Mouse (Mus musculus) embryonic fibroblast, embryonic 13.5 days (primary cell): ENCODE measurements around the gene Ppef2. TPM values are rescaled to one million over a fixed set of nuclear protein-coding genes. Genes with fewer than 3 reads are reported as not detected.

Experiments used
- H3K27ac ChIP-seq: 2 replicates; pipeline ENCODE4 v1.5.1; 2012; ENCODE audit warnings: low read length, control low read depth, inconsistent platforms; ENCODE audit not compliant: insufficient read depth
- H3K4me1 ChIP-seq: 2 replicates; pipeline ENCODE4 v1.6.1; 2011; ENCODE audit warnings: low read length; ENCODE audit not compliant: control insufficient read depth, insufficient read depth
- H3K4me3 ChIP-seq: 2 replicates; pipeline ENCODE4 v1.5.1; 2011; ENCODE audit warnings: mild to moderate bottlenecking, control low read depth, low read length; ENCODE audit not compliant: insufficient read depth
- CTCF ChIP-seq: IDR thresholded peaks from 2 replicates; pipeline ENCODE4 v1.5.1; 2011; ENCODE audit warnings: mild to moderate bottlenecking, control low read depth, low read length, moderate library complexity, borderline replicate concordance; ENCODE audit not compliant: insufficient read depth
- POLR2A ChIP-seq: IDR thresholded peaks from 2 replicates; pipeline ENCODE4 v1.6.1; 2011; ENCODE audit warnings: low read depth, mild to moderate bottlenecking, control low read depth, low read length, moderate library complexity
- polyA plus RNA-seq: library from polyadenylated mRNA; stranded (reverse); fragments of >200 nt; gene quantifications from 2 replicates; pipeline ENCODE4 v1.2.4, GENCODE M21; 2011; ENCODE audit warnings: low read depth; ENCODE audit not compliant: missing spikeins, insufficient read length

Ppef2 gene
- polyA plus RNA-seq, 1 experiment, result not detected

- no peak within 1 kb of the TSS for H3K27ac ChIP-seq
Observed at GRCm38 (mm10) chr5:92277437-92278394, 21.6 kb upstream of the Ppef2 start, which contains the start of gene Naaa. Naaa (minus strand) TSS chr5:92278170.

GRCm38 (mm10) chr5:92270496-92270895, 14.4 kb upstream of the Ppef2 start:
- Histone ChIP-seq H3K4me3 (no peak overlapping the region), H3K4me1 (no peaks in the 10 kb centered on the region), H3K27ac (no peak overlapping the region)
- TF ChIP-seq CTCF (no peak), POLR2A (no peak)

More at GRCm38 (mm10) chr5:92277437-92278394, 21.6 kb upstream of the Ppef2 start, which contains the start of gene Naaa:
- Histone ChIP-seq H3K4me1 (peaks cover 1% of the 10 kb centered on the region), H3K4me3 (peak within 1 kb of the TSS; percentile 67)
- 0 out of 2 replicates have a peak, but pooled peaks have one; percentile 22 for TF ChIP-seq CTCF
- peak; percentile 72 for TF ChIP-seq POLR2A

GRCm38 (mm10) chr5:92263761-92264359, 7.8 kb upstream of the Ppef2 start:
- Histone ChIP-seq H3K4me1 (no peaks in the 10 kb centered on the region), H3K27ac (no peak overlapping the region), H3K4me3 (no peak overlapping the region)
- no peak for TF ChIP-seq CTCF
- TF ChIP-seq POLR2A, result no peak

- Histone ChIP-seq H3K4me3 (no peak overlapping the region), H3K4me1 (no peaks in the 10 kb centered on the region), H3K27ac (no peak overlapping the region)
- no peak for TF ChIP-seq CTCF
- no peak for TF ChIP-seq POLR2A
Observed at GRCm38 (mm10) chr5:92262646-92263045, 6.6 kb upstream of the Ppef2 start.

GRCm38 (mm10) chr5:92254476-92254875, 1.6 kb downstream of the Ppef2 start:
- Histone ChIP-seq H3K27ac (no peak overlapping the region), H3K4me3 (no peak overlapping the region), H3K4me1 (no peaks in the 10 kb centered on the region)
- TF ChIP-seq POLR2A (no peak), CTCF (no peak)

GRCm38 (mm10) chr5:92252797-92253343, 3.2 kb downstream of the Ppef2 start:
- no peak for TF ChIP-seq POLR2A
- TF ChIP-seq CTCF, result peak; percentile 70; the same call in 1 of the 2 replicates
- H3K27ac ChIP-seq, result no peak overlapping the region
- H3K4me3 ChIP-seq, result no peak overlapping the region
- H3K4me1 ChIP-seq, result no peaks in the 10 kb centered on the region

- TF ChIP-seq POLR2A, result no peak
- no peak for TF ChIP-seq CTCF
- no peak overlapping the region for H3K4me3 ChIP-seq
- H3K27ac ChIP-seq, result no peak overlapping the region
- no peaks in the 10 kb centered on the region for H3K4me1 ChIP-seq
Observed at GRCm38 (mm10) chr5:92252031-92252430, 4.0 kb downstream of the Ppef2 start.

- no peak overlapping the region for H3K4me3 ChIP-seq
- H3K27ac ChIP-seq, result no peak overlapping the region
- TF ChIP-seq POLR2A (no peak), CTCF (no peak)
- H3K4me1 ChIP-seq, result no peaks in the 10 kb centered on the region
Observed at GRCm38 (mm10) chr5:92248614-92249013, 7.5 kb downstream of the Ppef2 start.

GRCm38 (mm10) chr5:92245483-92245882, 10.6 kb downstream of the Ppef2 start:
- no peak for TF ChIP-seq POLR2A
- no peak for TF ChIP-seq CTCF

GRCm38 (mm10) chr5:92244900-92245299, 11.2 kb downstream of the Ppef2 start:
- Histone ChIP-seq H3K4me3 (no peak overlapping the region), H3K27ac (no peak overlapping the region), H3K4me1 (no peaks in the 10 kb centered on the region)
- no peak for TF ChIP-seq POLR2A
- no peak for TF ChIP-seq CTCF

More at GRCm38 (mm10) chr5:92245483-92245882, 10.6 kb downstream of the Ppef2 start:
- H3K27ac ChIP-seq, result no peak overlapping the region
- no peaks in the 10 kb centered on the region for H3K4me1 ChIP-seq
- no peak overlapping the region for H3K4me3 ChIP-seq

GRCm38 (mm10) chr5:92240769-92241168, 15.3 kb downstream of the Ppef2 start:
- TF ChIP-seq CTCF, result no peak
- no peak for TF ChIP-seq POLR2A
- no peaks in the 10 kb centered on the region for H3K4me1 ChIP-seq
- H3K4me3 ChIP-seq, result no peak overlapping the region
- no peak overlapping the region for H3K27ac ChIP-seq
